Mouse (Mus musculus): ENCODE data around the gene Gm813. TPM values are rescaled to one million over a fixed set of nuclear protein-coding genes. Genes with fewer than 3 reads are reported as not detected.

Gene Gm813
- total RNA-seq, 2 experiments from 2014 or later = not detected

GRCm38 (mm10) chr16:58617346-58617745 lies 568 bp upstream of the Gm813 start:
- no peak for ATAC-seq (replicated peaks; ENCODE audit: low FRiP score, low TSS enrichment, poor library complexity, severe bottlenecking)

GRCm38 (mm10) chr16:58612969-58613368 lies 3.8 kb downstream of the Gm813 start:
- no peak for ATAC-seq (replicated peaks; ENCODE audit: low FRiP score, low TSS enrichment, poor library complexity, severe bottlenecking)

GRCm38 (mm10) chr16:58607101-58607500 lies 9.7 kb downstream of the Gm813 start:
- ATAC-seq (replicated peaks; ENCODE audit: low FRiP score, low TSS enrichment, poor library complexity, severe bottlenecking) = no peak

- ATAC-seq (replicated peaks; ENCODE audit: low FRiP score, low TSS enrichment, poor library complexity, severe bottlenecking) = peak; percentile 95
Observed at GRCm38 (mm10) chr16:58604680-58605079, 12.1 kb downstream of the Gm813 start.

GRCm38 (mm10) chr16:58603831-58604230 lies 12.9 kb downstream of the Gm813 start:
- ATAC-seq (replicated peaks; ENCODE audit: low FRiP score, low TSS enrichment, poor library complexity, severe bottlenecking) = peak; percentile 71

GRCm38 (mm10) chr16:58600846-58601245 lies 15.9 kb downstream of the Gm813 start:
- no peak for ATAC-seq (replicated peaks; ENCODE audit: low FRiP score, low TSS enrichment, poor library complexity, severe bottlenecking)

GRCm38 (mm10) chr16:58591299-58591698 lies 25.5 kb downstream of the Gm813 start:
- no peak for ATAC-seq (replicated peaks; ENCODE audit: low FRiP score, low TSS enrichment, poor library complexity, severe bottlenecking)

- no peak for ATAC-seq (replicated peaks; ENCODE audit: low FRiP score, low TSS enrichment, poor library complexity, severe bottlenecking)
Observed at GRCm38 (mm10) chr16:58589444-58589843, 27.3 kb downstream of the Gm813 start.

GRCm38 (mm10) chr16:58573949-58574722 lies 42.6 kb downstream of the Gm813 start:
- ATAC-seq (replicated peaks; ENCODE audit: low FRiP score, low TSS enrichment, poor library complexity, severe bottlenecking) = no peak

- no peak for ATAC-seq (replicated peaks; ENCODE audit: low FRiP score, low TSS enrichment, poor library complexity, severe bottlenecking)
Observed at GRCm38 (mm10) chr16:58570694-58571264, 46.0 kb downstream of the Gm813 start.

Other genes starting within 250 kb of the Gm813 start
- 0.49 and 9.2 TPM in 2 replicates for gene Dcbld2, start 208.5 kb downstream of the Gm813 start, total RNA-seq (2014; fragmentation: Nextera tagmentation)
- 0.27 and 2.0 TPM in 2 replicates for gene Dcbld2, start 208.5 kb downstream of the Gm813 start, total RNA-seq (2017)
- 40.1 and 61.6 TPM in 2 replicates for gene St3gal6, start 92.7 kb downstream of the Gm813 start, total RNA-seq (2014; fragmentation: Nextera tagmentation)
- gene St3gal6, start 92.7 kb downstream of the Gm813 start, total RNA-seq (2017) = 39.9 and 44.9 TPM in 2 replicates
- not detected in 2 replicates for gene E330017A01Rik, start 21.8 kb upstream of the Gm813 start, total RNA-seq (2014; fragmentation: Nextera tagmentation)
- gene E330017A01Rik, start 21.8 kb upstream of the Gm813 start, total RNA-seq (2017) = not detected in 2 replicates
- gene Cpox, start 53.3 kb upstream of the Gm813 start, total RNA-seq (2014; fragmentation: Nextera tagmentation) = 250 and 314 TPM in 2 replicates
- gene Cpox, start 53.3 kb upstream of the Gm813 start, total RNA-seq (2017) = 138 and 210 TPM in 2 replicates
- not detected in 2 replicates for gene Gpr15, start 102.1 kb upstream of the Gm813 start, total RNA-seq (2014; fragmentation: Nextera tagmentation)
- not detected in 2 replicates for gene Gpr15, start 102.1 kb upstream of the Gm813 start, total RNA-seq (2017)
- gene Cldnd1, start 110.9 kb upstream of the Gm813 start, total RNA-seq (2014; fragmentation: Nextera tagmentation) = 40.0 and 41.1 TPM in 2 replicates
- 16.4 and 36.4 TPM in 2 replicates for gene Cldnd1, start 110.9 kb upstream of the Gm813 start, total RNA-seq (2017)
- not detected in 2 replicates for gene Olfr172, start 146.2 kb upstream of the Gm813 start, total RNA-seq (2014; fragmentation: Nextera tagmentation)
- gene Olfr172, start 146.2 kb upstream of the Gm813 start, total RNA-seq (2017) = not detected in 2 replicates
- gene Olfr173, start 183.3 kb upstream of the Gm813 start, total RNA-seq (2014; fragmentation: Nextera tagmentation) = not detected in 2 replicates
- gene Olfr173, start 183.3 kb upstream of the Gm813 start, total RNA-seq (2017) = not detected in 2 replicates
- gene Olfr175-ps1, start 209.8 kb upstream of the Gm813 start, total RNA-seq (2014; fragmentation: Nextera tagmentation) = not detected in 2 replicates
- not detected in 2 replicates for gene Olfr175-ps1, start 209.8 kb upstream of the Gm813 start, total RNA-seq (2017)